Mouse (Mus musculus): Measurements from ENCODE around the gene Cblc. TPM values are rescaled to one million over a fixed set of nuclear protein-coding genes. Genes with fewer than 3 reads are reported as not detected.

Gene Cblc
- total RNA-seq, 2 experiments from 2014 or later = 0.68 to 1.0 TPM

DNA sequence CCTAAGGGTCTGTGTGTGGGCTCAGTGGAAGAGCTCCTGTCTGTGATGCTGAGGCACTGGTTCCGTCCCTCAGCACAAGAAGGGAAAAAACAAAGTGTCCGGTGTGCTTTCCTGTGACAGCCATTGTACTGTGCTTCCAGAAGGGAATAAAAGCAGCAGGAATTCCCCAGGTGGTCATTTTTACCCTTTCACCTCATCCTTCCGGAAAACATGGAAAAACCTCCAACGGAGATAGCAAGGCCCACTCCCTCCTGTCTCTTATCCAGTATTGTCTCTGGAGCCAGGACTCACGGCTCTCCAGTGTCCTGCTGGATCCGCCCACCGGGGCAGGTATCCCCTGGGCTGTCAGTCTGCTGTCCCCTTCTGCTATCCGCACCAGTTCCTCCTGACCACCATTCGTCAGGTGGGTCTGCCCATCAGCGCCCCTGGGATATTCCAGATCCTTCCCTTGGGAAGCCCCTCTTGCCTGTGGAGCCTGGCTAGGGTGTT is 62.4 kb downstream of the Cblc start:
- no peak for DNase-seq (ENCODE audit: low spot score in 2 of 2)

Other genes with a start within 250 kb of the Cblc start
- 10 to 100 TPM; 66.7 to 67.1 TPM for gene Ppp1r37, start 233.7 kb downstream of the Cblc start, total RNA-seq (2021)
- gene Zfp296, start 219.5 kb downstream of the Cblc start, total RNA-seq (2021) = under 1 TPM; 0.25 to 0.39 TPM
- gene Gemin7, start 219.2 kb downstream of the Cblc start, total RNA-seq (2021) = 10 to 100 TPM; 67.0 to 68.8 TPM
- gene Clasrp, start 192.3 kb downstream of the Cblc start, total RNA-seq (2021) = 10 to 100 TPM; 74.3 to 79.6 TPM
- 10 to 100 TPM; 22.3 to 23.8 TPM for gene Relb, start 167.4 kb downstream of the Cblc start, total RNA-seq (2021)
- gene Clptm1, start 131.8 kb downstream of the Cblc start, total RNA-seq (2021) = 100 to 1,000 TPM; 112 to 116 TPM
- gene Apoc2, start 118.9 kb downstream of the Cblc start, total RNA-seq (2021) = 10 to 100 TPM in 1 of 2 experiments, 1 to 10 TPM in 1; 3.0 to 81.8 TPM
- gene Gm44805, start 115.4 kb downstream of the Cblc start, total RNA-seq (2021) = 1 to 10 TPM; 3.2 to 9.1 TPM
- gene Apoc4, start 115.3 kb downstream of the Cblc start, total RNA-seq (2021) = 100 to 1,000 TPM in 1 of 2 experiments, 10 to 100 TPM in 1; 82.0 to 218 TPM
- 100 to 1,000 TPM; 390 to 714 TPM for gene Apoc1, start 104.1 kb downstream of the Cblc start, total RNA-seq (2021)
- 1,000 to 10,000 TPM in 1 of 2 experiments, 100 to 1,000 TPM in 1; 636 to 2,003 TPM for gene Apoe, start 97.6 kb downstream of the Cblc start, total RNA-seq (2021)
- 100 to 1,000 TPM; 137 to 139 TPM for gene Tomm40, start 81.4 kb downstream of the Cblc start, total RNA-seq (2021)
- gene Nectin2, start 46.3 kb downstream of the Cblc start, total RNA-seq (2021) = 10 to 100 TPM; 72.0 to 80.6 TPM
- gene Bcam, start 25.8 kb downstream of the Cblc start, total RNA-seq (2021) = 10 to 100 TPM; 59.8 to 84.7 TPM
- 10 to 100 TPM in 1 of 2 experiments, 1 to 10 TPM in 1; 9.6 to 11.5 TPM for gene Bcl3, start 26.0 kb upstream of the Cblc start, total RNA-seq (2021)
- gene Gm19345, start 55.2 kb upstream of the Cblc start, total RNA-seq (2021) = not detected
- under 1 TPM in 1 of 2 experiments, not detected in 1; 0.20 TPM for gene Ceacam16, start 64.5 kb upstream of the Cblc start, total RNA-seq (2021)
- gene Ceacam19, start 91.2 kb upstream of the Cblc start, total RNA-seq (2021) = not detected
- gene Pvr, start 124.4 kb upstream of the Cblc start, total RNA-seq (2021) = 10 to 100 TPM; 21.6 to 22.0 TPM
- gene Igsf23, start 153.9 kb upstream of the Cblc start, total RNA-seq (2021) = under 1 TPM in 1 of 2 experiments, not detected in 1; 0.28 TPM
- gene Ceacam20, start 168.6 kb upstream of the Cblc start, total RNA-seq (2021) = not detected
- gene Nlrp9b, start 194.7 kb upstream of the Cblc start, total RNA-seq (2021) = not detected